In genomic region chr1:75507006-75507405, GRCm38 (mm10) we compare ENCODE assay signal across 8 mouse cellular contexts. TPM values are rescaled to one million over a fixed set of nuclear protein-coding genes. Genes with fewer than 3 reads are reported as not detected.
DNase-seq lines count a peak whose midpoint lies in the region; ATAC-seq and TF ChIP-seq lines count a peak whose summit lies in the region.

Gene Inha (plus strand): TSS chr1:75507077.

- H3K27me3 ChIP-seq in hindbrain, embryonic 16.5 days (replicated peaks; ENCODE audit: control insufficient read depth, insufficient read depth, low read length), result no peaks in the 10 kb centered on the region
- H3K27me3 ChIP-seq in midbrain, embryonic 10.5 days (ENCODE audit: low read depth, poor library complexity, severe bottlenecking), result peaks cover 74% of the 10 kb centered on the region

- no peak for ATAC-seq in hindbrain, embryonic 16.5 days
- ATAC-seq in activated CD4-positive, CD25-positive, alpha-beta regulatory T cell, adult 4 months, result no peak

- H3K4me2 ChIP-seq in hindbrain, embryonic 16.5 days (ENCODE audit: low read length), result peak within 1 kb of the TSS; percentile 92

- H3K9ac ChIP-seq in hindbrain, embryonic 16.5 days (ENCODE audit: low read depth, low read length), result peak within 1 kb of the TSS; percentile 87

- intact Hi-C loops in gastrocnemius, adult 2 months (cut with DNase I), result loop anchor here (5.0 kb wide), 1 partner anchor 40 kb away; the partner anchor contains the start of gene Slc4a3
- intact Hi-C loops in gastrocnemius, postnatal 36 days (cut with DNase I), result no loop called here

- peak within 1 kb of the TSS; percentile 82 for H3K4me3 ChIP-seq in gastrocnemius, adult 2 months
- H3K4me3 ChIP-seq in hindbrain, embryonic 16.5 days (ENCODE audit: low read length), result peak within 1 kb of the TSS; percentile 90
- peak within 1 kb of the TSS; percentile 78 for H3K4me3 ChIP-seq in midbrain, embryonic 10.5 days

- no peaks in the 10 kb centered on the region for H3K36me3 ChIP-seq in hindbrain, embryonic 16.5 days (ENCODE audit: control insufficient read depth, insufficient read depth, low read length)
- H3K36me3 ChIP-seq in midbrain, embryonic 10.5 days, result peaks cover 19% of the 10 kb centered on the region

- DNase-seq in gastrocnemius, adult 2 months, result no peak
- DNase-seq in gastrocnemius, postnatal 36 days, result no peak
- DNase-seq in ovary, adult 18-20 months (ENCODE audit: low spot score), result peak; percentile 90
- DNase-seq in ovary, postnatal 10 days (ENCODE audit: low spot score), result no peak
- DNase-seq in midbrain, embryonic 10.5 days (ENCODE audit: low spot score), result no peak
- DNase-seq in embryo, embryonic 9.5 days (ENCODE audit: extremely low spot score), result no peak

- no peak for TF ChIP-seq CTCF in gastrocnemius, adult 2 months (IDR thresholded peaks at IDR 0.05)

- 75% methylated on average over 10 of the region's 10 CpGs for WGBS in hindbrain, embryonic 16.5 days
- WGBS in midbrain, embryonic 10.5 days, result 77% methylated on average over 10 of the region's 10 CpGs

- H3K9me3 ChIP-seq in hindbrain, embryonic 16.5 days (ENCODE audit: control insufficient read depth, low read length), result no peaks in the 10 kb centered on the region
- no peaks in the 10 kb centered on the region for H3K9me3 ChIP-seq in midbrain, embryonic 10.5 days (replicated peaks)

- peak within 1 kb of the TSS; percentile 92 for H3K27ac ChIP-seq in gastrocnemius, adult 2 months
- H3K27ac ChIP-seq in hindbrain, embryonic 16.5 days (ENCODE audit: low read depth, low read length), result peak within 1 kb of the TSS; percentile 85
- peak within 1 kb of the TSS; percentile 97 for H3K27ac ChIP-seq in midbrain, embryonic 10.5 days (replicated peaks)

- peaks cover 18% of the 10 kb centered on the region for H3K4me1 ChIP-seq in hindbrain, embryonic 16.5 days (ENCODE audit: control insufficient read depth, insufficient read depth, low read depth, low read length)
- peaks cover 76% of the 10 kb centered on the region for H3K4me1 ChIP-seq in midbrain, embryonic 10.5 days

RNA-seq across cellular contexts. Expression of gene Inha, which starts in this region (rescaled TPM):
- 1 to 10 TPM; 1.3 to 2.2 TPM for total RNA-seq in gastrocnemius, adult 2 months (2021)
- 1 to 10 TPM; 2.5 to 5.8 TPM for total RNA-seq in gastrocnemius, postnatal 36 days (2021)
- polyA plus RNA-seq in hindbrain, embryonic 16.5 days (2015; fragmentation: Nextera tagmentation; extraction: Ambion mirVana), result 17.9 and 18.7 TPM in 2 replicates
- polyA plus RNA-seq in midbrain, embryonic 10.5 days (2016; fragmentation: Nextera tagmentation; extraction: Ambion mirVana), result 1.7 and 2.7 TPM in 2 replicates
- polyA plus RNA-seq in activated CD4-positive, CD25-positive, alpha-beta regulatory T cell, adult 4 months (2017; shearing (Covaris generic)), result not detected
